Mouse (Mus musculus) CD8-positive naive resting alpha-beta T cell, adult 2 months (primary cell): ENCODE measurements around the gene Mad2l2.

Source experiments
- DNase-seq, 2 experiments: peaks; one replicate each; pipeline ENCODE4 v3.0.0; 2022; ENCODE audit warnings: low read depth in 2 of 2, low spot score in 2 of 2

Gene Mad2l2

DNA sequence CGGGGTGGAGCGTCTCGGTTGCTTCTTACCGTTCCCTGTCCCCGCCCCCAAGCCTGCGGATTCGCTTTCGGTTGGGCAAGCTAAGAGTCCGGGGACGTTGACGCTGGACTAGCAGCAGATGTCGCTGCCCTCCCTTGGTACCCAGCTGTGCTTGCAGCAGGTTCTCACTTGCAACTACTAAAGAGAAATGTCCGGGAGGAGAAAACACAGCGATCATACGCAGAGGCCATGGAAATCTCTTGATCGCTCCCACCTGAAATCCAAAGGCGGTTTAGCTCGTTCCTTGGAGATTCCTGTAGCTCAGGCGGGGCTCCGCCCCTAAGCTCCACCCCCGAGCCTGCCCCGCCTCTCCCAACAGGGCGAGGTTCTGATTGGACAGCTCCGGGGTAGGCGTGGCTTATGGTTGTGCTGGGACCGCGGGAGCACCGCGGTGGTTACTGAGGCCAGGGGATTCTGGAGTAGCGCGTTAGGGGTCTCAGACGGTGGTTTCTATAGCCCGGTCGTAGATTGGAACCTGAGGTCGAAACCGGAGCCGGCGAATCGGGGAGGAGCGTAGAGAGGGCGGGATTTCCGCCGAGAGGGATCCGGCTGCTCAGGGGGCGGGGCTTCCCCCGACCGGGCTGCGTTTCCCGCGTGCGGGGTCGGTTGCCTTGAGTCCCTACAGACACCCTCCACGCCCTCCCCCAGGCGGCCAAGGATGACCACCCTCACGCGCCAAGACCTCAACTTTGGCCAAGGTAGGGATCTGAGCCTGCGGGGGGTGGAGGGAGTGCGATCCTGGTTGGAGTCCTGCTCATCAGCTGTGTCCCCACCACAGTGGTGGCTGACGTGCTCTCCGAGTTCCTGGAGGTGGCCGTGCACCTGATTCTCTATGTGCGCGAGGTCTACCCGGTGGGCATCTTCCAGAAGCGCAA is 10.2 kb downstream of the Mad2l2 start:
- peak; percentile 89 to 96 for DNase-seq

DNA sequence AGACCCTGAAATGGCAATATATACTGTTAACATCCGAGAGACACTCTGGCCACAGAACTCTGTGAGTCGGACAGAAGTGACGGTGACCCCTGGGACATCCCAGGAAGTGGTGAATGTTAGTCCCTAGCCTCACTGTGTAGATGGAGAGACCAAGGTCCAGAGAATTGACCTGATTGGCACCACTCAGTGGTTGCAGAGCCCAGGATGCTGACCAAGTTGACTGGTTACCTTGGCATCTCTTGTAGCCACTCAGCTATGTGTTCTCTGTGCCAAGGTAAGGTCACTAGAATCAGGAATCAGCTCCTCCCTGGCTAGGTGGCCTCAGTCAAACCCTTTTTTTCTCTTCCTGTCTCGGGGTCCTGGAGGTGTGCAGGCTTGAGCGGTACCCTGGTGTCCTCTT is 13.5 kb downstream of the Mad2l2 start:
- DNase-seq = no peak

DNA sequence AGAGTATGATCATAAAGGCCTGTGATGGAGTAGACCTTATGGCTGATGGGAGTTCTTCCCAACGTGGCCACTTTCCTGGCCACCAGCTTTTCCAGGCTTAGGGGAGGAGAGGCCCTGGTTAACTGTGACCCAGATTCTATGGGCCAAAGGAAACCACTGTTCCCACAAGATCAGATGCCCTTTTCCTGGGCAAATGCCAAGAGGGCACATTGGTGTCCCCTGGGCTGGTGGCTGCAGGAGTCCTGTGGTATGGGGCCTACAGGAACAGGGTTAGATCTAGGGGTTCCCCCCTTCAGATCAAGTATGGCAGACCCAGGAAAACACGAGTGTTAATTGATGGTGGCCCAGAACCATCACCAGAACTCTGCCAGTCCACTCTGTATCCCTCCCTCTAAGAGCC is 17.5 kb downstream of the Mad2l2 start:
- no peak for DNase-seq

DNA sequence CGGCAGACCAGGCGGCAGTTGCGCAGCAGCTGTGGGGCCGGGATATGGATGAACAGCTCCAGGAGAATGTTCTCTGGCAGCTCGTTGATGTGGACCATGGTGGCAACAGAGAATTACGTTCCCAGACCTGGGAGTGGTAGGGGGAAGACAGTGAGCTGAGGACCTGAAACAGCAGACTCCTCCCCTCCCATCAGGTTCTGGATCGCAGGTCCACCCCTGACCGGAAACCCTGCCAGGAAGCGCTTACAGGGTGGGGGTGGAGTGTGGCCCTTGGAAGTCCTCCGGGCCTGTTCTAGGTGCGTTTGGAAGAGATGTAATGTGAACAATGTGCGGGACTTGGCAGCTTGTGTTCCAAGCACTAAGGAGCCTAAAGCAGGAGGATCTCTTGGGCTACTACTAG is 19.4 kb downstream of the Mad2l2 start:
- no peak for DNase-seq

DNA sequence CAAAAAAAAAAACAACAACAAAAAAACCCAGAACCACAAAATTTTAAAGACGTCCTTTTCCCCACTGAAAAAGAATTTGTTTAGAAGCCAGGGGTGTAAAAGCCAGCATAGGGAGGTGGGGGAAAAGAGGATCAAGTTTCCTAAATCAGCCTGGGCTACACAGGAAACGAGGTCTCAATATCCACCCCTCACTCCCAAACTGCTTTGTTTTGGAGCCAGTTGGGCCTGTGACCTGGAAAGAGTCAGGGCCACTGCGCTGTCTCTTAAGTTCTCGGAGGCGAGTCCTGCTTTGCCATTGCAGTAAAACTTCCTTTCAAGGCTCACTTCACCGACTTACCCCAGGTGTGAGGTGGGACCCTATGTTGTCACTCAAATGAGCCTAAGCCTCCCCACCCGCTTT is 20.1 kb downstream of the Mad2l2 start:
- no peak for DNase-seq

DNA sequence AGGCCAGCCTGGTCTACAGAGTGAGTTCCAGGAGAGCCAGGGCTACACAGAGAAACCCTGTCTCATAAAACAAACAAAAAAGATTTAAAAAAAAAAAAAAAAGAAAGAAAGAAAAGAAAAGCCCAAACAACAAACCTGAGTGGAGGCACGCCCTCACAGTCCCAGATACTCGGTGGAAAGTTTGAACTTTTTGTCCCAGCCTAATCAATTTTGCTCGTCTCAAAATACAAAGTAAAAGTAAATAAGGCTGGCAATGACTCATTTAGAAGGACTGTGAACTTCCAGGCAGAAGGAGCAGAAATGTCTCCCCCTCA is 20.7 kb downstream of the Mad2l2 start:
- no peak for DNase-seq

DNA sequence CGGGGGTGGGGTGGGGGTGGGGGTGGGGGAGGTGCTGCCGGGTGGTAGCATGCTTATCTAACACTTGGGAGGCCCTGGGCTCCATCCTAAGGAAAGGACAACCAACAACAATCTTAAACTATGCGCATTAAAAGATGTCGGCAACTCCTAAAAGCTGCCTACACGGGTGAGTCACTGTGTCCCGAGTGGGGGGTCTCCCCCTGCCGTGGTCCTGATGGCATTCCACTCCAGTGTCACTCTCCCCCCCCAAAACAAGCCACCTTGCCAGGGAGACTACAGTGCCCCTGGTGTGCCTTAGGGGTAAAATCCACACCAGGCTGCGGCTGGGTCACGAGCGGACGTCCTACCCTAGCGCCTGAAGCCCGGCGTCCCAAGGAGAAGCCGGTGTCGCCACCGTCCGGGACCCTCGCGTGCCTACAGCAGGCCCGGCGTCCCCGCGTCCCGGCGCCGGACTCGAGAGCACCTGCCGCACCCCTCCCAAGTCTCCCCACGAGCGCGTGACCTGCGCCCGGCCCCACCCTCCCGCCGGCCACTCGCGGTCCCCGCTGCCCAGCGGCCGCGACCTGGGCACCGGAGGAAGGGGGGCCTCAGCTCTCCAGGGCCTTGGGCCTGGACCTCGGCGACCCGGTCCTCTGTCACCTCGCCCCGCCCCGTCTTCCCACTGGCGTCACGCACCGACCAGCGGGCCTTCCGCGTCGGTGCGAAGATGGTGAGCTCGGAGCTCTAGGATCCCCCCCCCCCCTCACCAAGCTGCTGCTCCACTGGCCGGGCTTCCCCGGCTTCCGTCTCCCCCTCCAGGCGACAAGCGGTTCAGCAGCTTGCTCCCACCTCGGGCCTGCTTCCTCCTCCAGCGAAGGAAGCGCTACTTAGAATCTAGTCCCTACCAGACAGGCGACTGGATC is 21.3 kb downstream of the Mad2l2 start, which contains the start of gene Fbxo6:
Fbxo6 (minus strand) TSS at position 874 of the 902 bp plus-strand sequence.
- DNase-seq = peak; percentile 81 to 84

DNA sequence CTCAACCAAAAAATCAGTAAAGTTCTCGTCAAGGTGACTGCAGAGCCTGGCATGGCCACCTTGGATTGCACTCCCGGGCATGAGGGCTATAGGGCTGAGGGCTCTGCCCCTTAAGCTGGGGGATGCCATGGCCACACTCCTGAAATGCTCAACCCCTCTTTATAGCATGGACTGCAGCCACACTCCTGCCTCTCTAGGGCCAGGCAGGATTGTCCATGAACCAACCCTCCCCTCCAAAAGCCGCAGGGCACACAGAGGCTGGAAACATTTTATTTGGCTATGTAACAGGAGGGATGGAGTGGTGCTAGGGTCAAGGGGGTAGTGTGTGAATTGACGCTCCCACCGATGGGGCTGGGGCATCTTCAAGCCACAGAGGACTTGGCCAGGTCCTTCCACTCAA is 22.4 kb downstream of the Mad2l2 start:
- no peak for DNase-seq

DNA sequence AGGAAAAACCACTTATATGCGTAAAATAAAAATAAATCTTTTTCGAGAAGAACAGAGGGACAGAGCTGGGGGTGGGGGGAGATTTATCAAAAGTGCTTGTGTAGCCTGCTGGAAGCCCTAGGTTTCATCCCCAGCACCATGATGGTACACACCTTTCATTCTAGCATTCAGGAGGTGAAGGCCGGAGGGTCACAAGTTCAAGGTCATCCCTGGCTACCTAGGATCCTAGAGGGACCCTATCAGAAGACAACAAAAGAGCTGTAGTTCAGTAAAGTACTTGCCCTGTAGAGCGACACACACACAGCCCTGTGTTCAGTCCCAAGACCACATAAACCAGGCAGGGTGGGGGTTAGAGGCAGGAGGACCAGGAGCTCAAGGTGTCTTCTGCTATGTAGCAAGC is 23.8 kb downstream of the Mad2l2 start:
- no peak for DNase-seq

DNA sequence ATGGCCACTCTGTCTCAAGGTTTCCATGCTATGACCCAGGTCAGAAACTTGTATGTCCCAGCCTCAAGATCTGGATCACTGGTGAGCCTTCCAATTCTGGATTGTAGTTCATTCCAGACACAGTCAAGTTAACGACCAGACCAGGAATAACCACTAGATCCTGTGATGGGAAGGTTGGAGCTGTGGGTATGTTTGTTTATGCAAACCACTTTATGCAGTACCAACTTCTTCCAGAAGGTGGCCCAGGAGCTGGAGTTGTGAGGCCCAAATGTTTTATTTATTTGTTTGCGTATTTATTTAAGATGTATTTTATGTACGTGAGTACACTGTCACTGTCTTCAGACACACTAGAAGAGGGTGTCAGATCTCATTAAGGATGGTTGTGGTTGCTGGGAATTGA is 24.8 kb downstream of the Mad2l2 start:
- peak in 1 of 2 experiments; percentile 30 for DNase-seq

DNA sequence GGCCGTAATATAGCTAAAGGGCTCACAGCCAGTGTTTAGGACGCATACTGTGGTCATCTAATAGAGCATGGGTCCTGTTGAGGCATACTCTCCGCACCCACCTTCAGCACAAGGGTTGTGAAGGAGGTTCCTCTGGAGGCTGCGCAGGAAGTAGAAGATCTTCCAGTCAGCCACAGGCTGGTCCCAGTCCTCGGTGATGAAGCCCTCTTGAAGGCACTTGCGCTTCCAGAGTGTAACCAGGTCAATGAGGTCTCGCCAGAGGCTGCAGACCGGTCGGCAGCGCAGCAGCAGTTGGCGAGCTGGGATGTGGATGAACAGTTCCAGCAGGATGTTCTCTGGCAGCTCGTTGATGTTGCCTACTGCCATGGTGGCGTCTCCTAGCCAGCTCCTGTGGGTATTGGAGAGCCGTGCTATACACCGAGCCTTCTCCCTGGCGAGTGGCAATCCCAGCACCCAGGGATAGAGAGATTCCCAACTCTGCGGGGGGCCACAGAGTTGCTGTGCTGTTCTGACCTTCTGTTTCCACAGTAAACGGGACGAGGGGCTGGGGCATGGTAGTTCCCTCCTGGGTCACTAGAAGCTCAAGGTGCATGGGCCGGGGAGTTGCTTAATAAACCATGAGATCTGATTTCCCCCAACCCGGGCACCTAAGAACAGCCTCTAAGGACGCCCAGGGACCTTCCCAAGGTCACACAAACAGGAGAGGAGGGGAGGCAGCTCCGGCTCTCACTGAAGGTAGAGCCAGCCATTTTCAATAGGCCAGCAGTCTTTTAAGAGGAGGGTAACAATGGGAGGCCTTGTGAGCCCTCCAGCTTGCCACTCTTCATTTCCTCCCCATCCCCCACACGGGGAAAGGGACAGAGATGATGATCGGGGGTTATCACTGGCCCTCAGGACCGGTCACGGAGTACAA is 28.5 kb downstream of the Mad2l2 start:
- no peak for DNase-seq

DNA sequence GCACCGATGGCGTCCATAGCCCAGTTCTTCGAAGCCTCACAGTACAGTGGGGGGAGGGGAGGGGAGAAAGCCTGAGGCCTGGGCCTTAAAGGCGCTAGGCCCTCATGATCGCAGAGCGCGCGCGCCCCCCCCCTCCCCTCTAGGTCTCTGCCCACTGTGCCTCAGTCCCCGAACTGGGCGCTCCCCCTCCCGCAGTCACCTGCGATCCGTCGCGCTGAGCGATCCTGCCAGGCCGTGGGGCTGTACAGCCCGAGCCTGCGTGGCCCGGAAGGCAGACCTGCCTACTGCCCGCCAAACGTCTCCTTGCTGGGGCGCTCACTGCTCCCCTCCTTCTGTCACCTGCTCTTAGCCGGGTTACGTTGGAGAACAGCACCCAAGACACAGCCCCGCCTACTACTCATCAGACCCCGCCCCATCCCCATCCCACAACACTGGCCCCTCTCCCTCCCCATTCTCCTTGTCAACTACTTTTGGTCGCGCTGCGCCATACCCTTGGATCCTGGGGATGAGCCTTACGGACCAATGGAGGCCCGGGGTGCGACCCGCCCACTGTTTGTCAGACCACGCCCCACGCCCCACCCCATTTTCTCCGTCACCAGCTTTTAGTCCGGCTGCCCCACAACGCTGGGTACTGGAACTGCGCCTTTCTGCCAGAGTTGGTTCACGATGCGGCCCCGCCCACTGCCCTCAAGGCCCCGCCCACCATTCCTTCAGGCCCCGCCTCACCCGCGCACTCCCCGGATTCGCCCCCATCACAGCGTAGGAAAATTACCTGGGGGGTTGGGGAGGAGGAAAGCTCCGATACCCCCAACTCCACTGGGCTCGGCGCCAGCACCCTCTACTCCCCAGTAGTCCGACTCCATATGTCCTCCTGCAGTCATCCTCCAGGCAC is 29.6 kb downstream of the Mad2l2 start:
- DNase-seq = peak; percentile 67 to 79

DNA sequence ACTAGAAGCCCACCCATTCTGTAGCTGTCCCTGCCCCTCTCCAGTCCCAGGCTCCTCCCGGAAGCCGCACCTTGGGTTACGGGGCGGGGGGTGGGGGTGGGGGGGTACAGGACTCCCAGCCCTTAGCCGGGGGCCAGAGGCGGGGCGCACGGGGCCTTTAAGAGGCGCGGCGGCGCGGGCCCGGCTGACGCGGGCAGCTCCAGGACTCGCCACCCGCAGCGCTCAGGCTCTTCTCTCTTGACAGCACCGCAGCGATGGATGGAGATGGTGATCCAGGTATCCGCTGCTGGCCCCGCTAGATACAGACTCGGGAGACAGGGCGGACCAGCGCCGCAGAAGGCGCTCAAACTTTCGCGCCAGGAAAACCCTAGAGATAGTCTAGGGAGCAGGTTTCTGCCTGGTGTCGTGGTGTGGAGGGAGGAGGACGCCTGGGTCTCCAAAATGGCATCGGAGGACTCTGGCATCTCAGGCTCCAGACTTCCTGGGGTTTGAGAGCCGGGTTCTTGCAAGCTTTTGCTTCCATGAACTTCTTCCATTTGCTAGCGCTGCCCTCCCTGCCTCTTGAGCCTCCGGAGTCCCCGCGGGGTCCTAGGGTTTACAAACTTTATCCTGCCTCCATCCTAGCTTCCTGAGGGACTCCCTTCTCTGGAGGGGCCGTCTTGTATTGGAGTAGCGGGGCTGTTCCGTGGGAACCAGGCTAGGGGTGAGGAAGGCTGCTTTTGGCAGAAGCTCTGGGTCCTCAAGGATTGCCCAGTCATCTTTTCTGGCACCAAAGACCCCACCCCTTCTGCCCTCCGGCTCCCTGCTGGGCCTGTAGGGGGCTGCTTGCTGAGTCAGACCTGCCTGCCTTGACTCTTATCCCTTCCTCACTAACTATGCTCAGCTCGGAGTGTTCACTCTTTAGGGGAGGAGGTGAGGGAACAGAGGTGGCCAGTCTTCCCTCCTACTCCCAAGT is 30.5 kb downstream of the Mad2l2 start, which contains the start of the genes Fbxo44 and Fbxo2:
Fbxo44 (minus strand) TSS at position 47 of the 955 bp plus-strand sequence.
Fbxo2 (plus strand) TSS at position 186 of the 955 bp plus-strand sequence.
- DNase-seq = no peak

DNA sequence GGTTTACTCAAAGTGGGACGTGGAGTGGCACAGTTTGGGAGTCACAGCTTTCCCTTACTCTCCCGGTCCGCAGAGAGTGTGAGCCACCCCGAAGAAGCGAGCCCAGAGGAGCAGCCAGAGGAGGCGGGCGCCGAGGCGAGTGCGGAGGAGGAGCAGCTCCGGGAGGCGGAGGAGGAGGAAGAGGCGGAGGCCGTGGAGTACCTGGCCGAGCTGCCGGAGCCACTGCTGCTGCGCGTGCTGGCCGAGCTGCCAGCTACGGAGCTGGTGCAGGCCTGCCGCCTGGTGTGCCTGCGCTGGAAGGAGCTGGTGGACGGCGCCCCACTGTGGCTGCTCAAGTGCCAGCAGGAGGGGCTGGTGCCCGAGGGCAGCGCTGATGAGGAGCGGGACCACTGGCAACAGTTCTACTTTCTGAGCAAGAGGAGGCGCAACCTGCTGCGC is 33.8 kb downstream of the Mad2l2 start:
- DNase-seq = peak; percentile 72 to 74

DNA sequence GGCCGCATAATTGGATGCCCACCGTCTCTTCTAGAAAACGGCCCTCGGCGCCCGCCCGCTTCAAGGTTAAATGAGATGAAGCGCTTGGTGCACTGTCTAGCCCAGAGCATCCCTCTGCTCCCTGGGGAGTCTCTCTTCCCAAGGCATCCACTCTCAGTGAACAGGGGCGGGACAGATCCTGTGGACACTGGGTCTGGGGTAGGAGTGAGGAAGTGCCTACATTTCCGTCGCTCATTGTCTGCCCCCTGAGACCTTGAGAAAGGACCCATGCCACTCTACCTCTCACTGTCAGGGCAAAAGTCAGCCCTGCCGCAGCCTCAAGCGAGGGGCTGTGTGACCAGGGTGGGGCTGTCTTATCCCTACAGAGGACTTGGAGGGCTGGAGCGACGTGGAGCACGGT is 34.3 kb downstream of the Mad2l2 start:
- DNase-seq = no peak

DNA sequence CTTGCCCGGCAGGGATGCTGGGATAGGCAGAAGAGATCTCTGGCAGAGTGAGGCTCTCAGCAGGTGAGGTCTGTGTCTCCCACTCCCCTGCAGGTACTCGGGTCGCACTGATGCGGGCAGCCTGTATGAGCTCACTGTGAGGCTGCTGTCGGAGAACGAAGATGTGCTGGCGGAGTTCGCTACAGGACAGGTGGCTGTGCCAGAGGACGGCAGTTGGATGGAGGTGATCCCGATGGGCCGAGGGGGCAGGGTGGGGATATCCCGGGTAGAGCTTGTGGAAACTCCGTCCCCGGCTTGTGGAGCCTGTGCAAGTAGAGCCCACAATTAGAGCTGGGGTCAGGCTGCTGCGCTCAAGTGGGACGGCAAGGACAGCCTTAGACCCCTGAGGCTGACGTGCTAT is 35.4 kb downstream of the Mad2l2 start:
- no peak for DNase-seq

DNA sequence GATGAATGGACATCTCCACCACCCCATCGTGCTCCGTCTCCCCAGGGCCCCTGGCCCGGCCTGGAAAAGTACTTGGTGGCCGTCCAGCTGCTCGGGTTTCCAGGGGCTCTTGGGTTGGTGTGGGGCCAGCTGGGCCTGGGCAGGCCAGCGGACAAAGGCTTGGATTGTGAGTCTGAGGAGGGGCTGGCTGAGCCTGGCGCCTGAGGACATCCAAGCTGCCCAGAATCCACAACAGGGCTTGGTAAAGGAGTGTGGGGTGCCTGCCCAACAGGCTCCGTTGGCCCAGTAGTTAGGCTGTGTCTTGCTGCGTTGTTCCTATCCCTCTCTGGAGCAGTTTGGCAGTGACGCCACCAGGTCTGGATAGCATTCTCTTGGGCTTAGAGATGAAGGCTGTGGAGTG is 36.2 kb downstream of the Mad2l2 start:
- no peak for DNase-seq

DNA sequence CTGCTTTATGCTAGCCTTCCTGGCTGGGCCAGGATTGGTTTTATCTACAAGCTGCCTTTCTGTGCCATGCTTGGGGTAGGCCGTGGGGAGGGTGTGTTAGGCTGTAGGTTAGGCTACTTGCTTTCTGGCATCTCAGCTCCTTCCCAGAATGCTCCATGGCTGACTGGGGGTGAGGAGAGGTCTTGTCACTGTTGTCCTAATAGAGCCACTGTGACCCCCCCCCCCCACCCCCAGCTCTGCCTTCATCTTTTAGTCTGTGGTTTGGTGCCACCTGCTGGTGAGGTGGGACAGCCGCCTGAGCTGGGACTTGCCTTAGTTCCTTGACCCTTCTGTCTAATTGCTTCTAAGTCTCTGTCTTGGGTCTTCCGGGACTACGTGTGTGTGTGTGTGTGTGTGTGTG is 36.8 kb downstream of the Mad2l2 start:
- peak; percentile 49 to 58 for DNase-seq

DNA sequence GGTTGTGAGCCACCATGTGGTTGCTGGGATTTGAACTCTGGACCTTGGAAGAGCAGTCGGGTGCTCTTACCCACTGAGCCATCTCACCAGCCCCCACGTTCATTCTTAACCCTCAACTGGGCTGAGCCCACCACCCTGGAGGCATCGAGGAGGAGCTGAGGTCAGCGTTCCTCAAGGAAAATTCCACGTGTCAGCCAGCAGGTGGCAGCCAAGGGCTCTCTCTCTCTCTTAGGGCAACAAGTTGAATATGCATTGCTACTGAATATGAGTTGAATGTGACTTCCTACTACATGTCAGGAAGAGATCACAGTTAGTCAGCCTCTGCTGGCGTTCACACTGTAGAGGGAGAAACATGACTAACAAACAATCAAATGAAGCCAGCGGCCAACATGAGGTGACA is 38.1 kb downstream of the Mad2l2 start:
- peak; percentile 45 to 62 for DNase-seq
